Mouse (Mus musculus) myocyte (in vitro differentiated cells): Measurements from ENCODE around the gene Smyd1. TPM values are rescaled to one million over a fixed set of nuclear protein-coding genes. Genes with fewer than 3 reads are reported as not detected.

Source experiments
- H3K27me3 ChIP-seq: one replicate; pipeline ENCODE4 v1.6.1; 2011; ENCODE audit not compliant: control insufficient read depth, insufficient read depth, insufficient read length
- H3K36me3 ChIP-seq: one replicate; pipeline ENCODE4 v1.6.1; 2011; ENCODE audit not compliant: control insufficient read depth, insufficient read depth
- H3K4me2 ChIP-seq: one replicate; pipeline ENCODE4 v1.6.1; 2011; ENCODE audit warnings: low read depth, control low read depth
- H3K4me3 ChIP-seq: one replicate; pipeline ENCODE4 v1.5.1; 2011; ENCODE audit warnings: mild to moderate bottlenecking, control low read depth, moderate library complexity
- H3K79me2 ChIP-seq: one replicate; pipeline ENCODE4 v1.6.1; 2011; ENCODE audit not compliant: control insufficient read depth, insufficient read depth
- H3ac ChIP-seq: one replicate; pipeline ENCODE4 v1.6.1; 2011; ENCODE audit not compliant: control insufficient read depth, insufficient read length
- CEBPB ChIP-seq: IDR thresholded peaks from 2 replicates; pipeline ENCODE4 v1.6.1; 2011; ENCODE audit warnings: mild to moderate bottlenecking, moderate library complexity; ENCODE audit not compliant: poor library complexity, insufficient read depth, severe bottlenecking
- E2F4 ChIP-seq: IDR thresholded peaks from one replicate; pipeline ENCODE4 v1.6.1; 2011; ENCODE audit warnings: mild to moderate bottlenecking, control low read depth, moderate library complexity; ENCODE audit not compliant: insufficient read depth
- MAX ChIP-seq: IDR thresholded peaks from one replicate; pipeline ENCODE4 v1.6.1; 2011; ENCODE audit warnings: low read depth, mild to moderate bottlenecking, control low read depth
- MYOD1 ChIP-seq, 3 experiments: IDR thresholded peaks; one replicate each; pipeline ENCODE4 v1.6.1; 2011; ENCODE audit warnings: control low read depth in 2 of 3, low read depth in 2 of 3, mild to moderate bottlenecking in 2 of 3, moderate library complexity in 1 of 3; ENCODE audit not compliant: insufficient read length in 2 of 3, control insufficient read depth in 1 of 3
- MYOG ChIP-seq, 3 experiments: IDR thresholded peaks; one replicate each; pipeline ENCODE4 v1.6.1; 2011; ENCODE audit warnings: control low read depth in 2 of 3, low read depth in 2 of 3, mild to moderate bottlenecking in 2 of 3; ENCODE audit not compliant: insufficient read length in 2 of 3, control insufficient read depth in 1 of 3, insufficient read depth in 1 of 3
- POLR2A ChIP-seq: IDR thresholded peaks from one replicate; pipeline ENCODE4 v1.6.1; 2011; ENCODE audit warnings: low read depth, mild to moderate bottlenecking, control low read depth, moderate library complexity; ENCODE audit not compliant: insufficient read length
- POLR2AphosphoS2 ChIP-seq: IDR thresholded peaks from one replicate; pipeline ENCODE4 v1.6.1; 2011; ENCODE audit warnings: low read depth, control low read depth; ENCODE audit not compliant: insufficient read length
- REST ChIP-seq: IDR thresholded peaks from one replicate; pipeline ENCODE4 v1.6.1; 2011; ENCODE audit warnings: mild to moderate bottlenecking, control low read depth, moderate library complexity; ENCODE audit not compliant: insufficient read depth, insufficient read length
- SRF ChIP-seq: IDR thresholded peaks from one replicate; pipeline ENCODE4 v1.6.1; 2011; ENCODE audit warnings: low read depth; ENCODE audit not compliant: control insufficient read depth, insufficient read length
- TCF12 ChIP-seq: IDR thresholded peaks from one replicate; pipeline ENCODE4 v1.6.1; 2011; ENCODE audit warnings: mild to moderate bottlenecking, control low read depth; ENCODE audit not compliant: poor library complexity, insufficient read depth, severe bottlenecking
- TCF3 ChIP-seq: IDR thresholded peaks from one replicate; pipeline ENCODE4 v1.6.1; 2011; ENCODE audit warnings: low read depth, control low read depth; ENCODE audit not compliant: insufficient read length
- USF1 ChIP-seq: IDR thresholded peaks from one replicate; pipeline ENCODE4 v1.6.1; 2011; ENCODE audit warnings: low read depth, mild to moderate bottlenecking, control low read depth, moderate library complexity
- polyA plus RNA-seq: library from polyadenylated mRNA; unstranded; fragments of >200 nt; fragmentation: generic; extraction: Trizol; gene quantifications from one replicate; pipeline ENCODE4 v1.2.1, GENCODE M21; 2012; ENCODE audit warnings: missing spikeins

Smyd1 gene
- 141 TPM for polyA plus RNA-seq

- Histone ChIP-seq H3K4me2 (no peak within 1 kb of the TSS), H3K79me2 (no peaks in the 10 kb centered on the region), H3K4me3 (no peak within 1 kb of the TSS), H3ac (no peak within 1 kb of the TSS), H3K36me3 (no peaks in the 10 kb centered on the region), H3K27me3 (no peaks in the 10 kb centered on the region)
- no peak for TF ChIP-seq SRF
- no peak for TF ChIP-seq POLR2AphosphoS2
- no peak for TF ChIP-seq MAX
- no peak for TF ChIP-seq REST
- TF ChIP-seq POLR2A = no peak
- TF ChIP-seq E2F4 = no peak
These were observed at the start of gene Smyd1 for GRCm38 (mm10) chr6:71321826-71322283. TSS of gene Smyd1 (minus strand) at chr6:71322233.

- H3ac ChIP-seq = no peak overlapping the region
- H3K4me3 ChIP-seq = no peak overlapping the region
- no peaks in the 10 kb centered on the region for H3K79me2 ChIP-seq
- H3K4me2 ChIP-seq = no peak overlapping the region
- no peak for TF ChIP-seq USF1
- TF ChIP-seq TCF12 = no peak
- TF ChIP-seq E2F4 = no peak
- no peak for TF ChIP-seq SRF
- no peak for TF ChIP-seq TCF3
- no peak for TF ChIP-seq POLR2AphosphoS2
- no peak for TF ChIP-seq CEBPB
- no peak for TF ChIP-seq POLR2A
- no peak for TF ChIP-seq MAX
- no peak for TF ChIP-seq MYOD1 (IDR thresholded peaks at IDR 0.05; ENCODE audit: control insufficient read depth in 1 of 3, insufficient read length in 2 of 3, low read depth in 2 of 3)
- no peak for TF ChIP-seq REST
- no peak for TF ChIP-seq MYOG (IDR thresholded peaks at IDR 0.05; ENCODE audit: control insufficient read depth in 1 of 3, insufficient read depth in 1 of 3, insufficient read length in 2 of 3, low read depth in 2 of 3)
- peaks cover 5% of the 10 kb centered on the region for H3K27me3 ChIP-seq
- H3K36me3 ChIP-seq = no peaks in the 10 kb centered on the region
These were observed 49.1 kb upstream of the Smyd1 start for GRCm38 (mm10) chr6:71371085-71371605.

DNA sequence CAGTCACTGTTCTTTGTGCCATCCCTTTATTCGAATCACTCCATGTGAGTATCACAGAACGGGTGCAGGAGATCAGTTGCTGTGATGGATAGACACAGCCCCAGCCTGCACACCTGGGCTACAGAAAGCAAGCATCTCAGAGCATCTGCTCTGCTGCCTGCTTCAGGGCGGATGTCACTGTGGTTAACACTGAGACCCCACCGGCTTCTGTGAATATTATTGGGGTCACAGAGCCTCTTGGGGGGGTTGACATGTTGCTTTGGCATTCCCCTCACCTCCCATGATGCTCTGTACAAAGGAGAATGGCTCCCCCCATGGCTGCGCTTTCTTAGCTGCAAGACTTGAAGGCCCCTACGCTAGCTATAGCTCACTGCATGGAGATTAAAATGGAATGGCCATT lies 47.4 kb upstream of the Smyd1 start:
- H3K4me2 ChIP-seq = no peak overlapping the region
- no peaks in the 10 kb centered on the region for H3K79me2 ChIP-seq
- H3ac ChIP-seq = no peak overlapping the region
- H3K36me3 ChIP-seq = no peaks in the 10 kb centered on the region
- TF ChIP-seq MYOG (IDR thresholded peaks at IDR 0.05; ENCODE audit: control insufficient read depth in 1 of 3, insufficient read depth in 1 of 3, insufficient read length in 2 of 3, low read depth in 2 of 3) = no peak
- no peak for TF ChIP-seq SRF
- TF ChIP-seq CEBPB = no peak
- no peak for TF ChIP-seq TCF12
- TF ChIP-seq USF1 = no peak
- no peak for TF ChIP-seq POLR2A
- TF ChIP-seq REST = no peak
- no peak for TF ChIP-seq POLR2AphosphoS2
- TF ChIP-seq MYOD1 (IDR thresholded peaks at IDR 0.05; ENCODE audit: control insufficient read depth in 1 of 3, insufficient read length in 2 of 3, low read depth in 2 of 3) = no peak
- no peak for TF ChIP-seq TCF3
- no peak for TF ChIP-seq MAX
- H3K4me3 ChIP-seq = no peak overlapping the region
- peaks cover 9% of the 10 kb centered on the region for H3K27me3 ChIP-seq

DNA sequence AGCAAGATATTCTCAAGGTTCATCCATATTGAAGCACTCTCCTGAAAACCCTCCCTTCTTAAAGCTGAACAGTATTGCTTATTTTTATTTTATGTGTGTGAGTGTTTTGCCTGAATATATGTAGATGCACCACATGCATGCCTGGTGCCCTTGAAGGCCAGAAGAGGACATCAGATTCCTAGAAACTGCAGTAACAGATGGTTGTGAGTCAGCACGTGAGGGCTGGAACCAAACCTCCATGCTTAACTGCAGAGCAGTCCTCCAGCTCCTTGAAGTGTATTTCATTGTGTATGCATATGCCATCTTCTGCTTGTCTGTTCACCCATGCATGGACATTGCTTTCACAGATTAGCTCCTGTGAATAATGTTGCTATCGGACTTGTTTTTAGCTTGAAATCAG lies 42.0 kb upstream of the Smyd1 start:
- H3K4me2 ChIP-seq = no peak overlapping the region
- H3K36me3 ChIP-seq = no peaks in the 10 kb centered on the region
- no peak overlapping the region for H3ac ChIP-seq
- TF ChIP-seq POLR2AphosphoS2 = no peak
- no peak for TF ChIP-seq MAX
- TF ChIP-seq POLR2A = no peak
- TF ChIP-seq MYOD1 (IDR thresholded peaks at IDR 0.05; ENCODE audit: control insufficient read depth in 1 of 3, insufficient read length in 2 of 3, low read depth in 2 of 3) = no peak
- TF ChIP-seq REST = no peak
- TF ChIP-seq SRF = no peak
- no peak for TF ChIP-seq TCF3
- TF ChIP-seq MYOG (IDR thresholded peaks at IDR 0.05; ENCODE audit: control insufficient read depth in 1 of 3, insufficient read depth in 1 of 3, insufficient read length in 2 of 3, low read depth in 2 of 3) = no peak
- no peak for TF ChIP-seq TCF12
- TF ChIP-seq CEBPB = no peak
- no peak for TF ChIP-seq E2F4
- TF ChIP-seq USF1 = no peak
- H3K79me2 ChIP-seq = no peaks in the 10 kb centered on the region
- peaks cover 8% of the 10 kb centered on the region for H3K27me3 ChIP-seq
- no peak overlapping the region for H3K4me3 ChIP-seq

DNA sequence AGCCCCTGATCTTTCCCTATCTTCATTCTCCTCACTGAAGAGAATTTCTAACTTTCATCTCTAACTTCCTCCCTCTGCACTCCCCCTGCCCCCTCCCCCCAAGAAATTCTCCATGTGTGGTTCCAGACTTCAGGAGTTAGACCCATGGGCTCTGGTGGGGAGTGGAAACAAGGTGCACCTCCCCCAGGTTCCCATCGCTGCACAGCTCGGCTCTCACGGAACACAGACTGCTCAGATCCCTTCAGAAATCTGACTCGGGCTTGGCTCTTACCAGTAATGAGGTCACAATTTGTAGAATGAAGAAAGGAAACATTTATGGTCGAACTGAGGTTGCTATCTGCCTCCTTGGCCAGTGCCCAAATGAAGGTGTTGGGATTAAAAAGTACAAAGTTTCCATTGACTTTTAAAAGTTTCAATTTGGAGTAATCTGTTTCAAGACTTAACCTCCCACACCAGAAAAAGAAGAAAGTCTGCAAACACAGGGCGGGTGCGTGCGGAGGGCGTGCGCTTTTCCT lies 39.2 kb upstream of the Smyd1 start:
- no peak overlapping the region for H3K4me2 ChIP-seq
- peaks cover 8% of the 10 kb centered on the region for H3K27me3 ChIP-seq
- H3K36me3 ChIP-seq = no peaks in the 10 kb centered on the region
- no peak for TF ChIP-seq REST
- no peak for TF ChIP-seq POLR2A
- no peak for TF ChIP-seq MAX
- TF ChIP-seq TCF3 = no peak
- no peak for TF ChIP-seq TCF12
- no peak for TF ChIP-seq USF1
- no peak overlapping the region for H3ac ChIP-seq
- no peak overlapping the region for H3K4me3 ChIP-seq
- no peaks in the 10 kb centered on the region for H3K79me2 ChIP-seq
